Mouse (Mus musculus) kidney, adult 2 months (tissue): Measurements from ENCODE around the gene Tmem131.

Source experiments
- CTCF ChIP-seq: fragments of 200-500 bp; conservative IDR thresholded peaks from 2 replicates; pipeline ENCODE4 v1.5.1; 2011; ENCODE audit warnings: low read depth, mild to moderate bottlenecking, control low read depth, low read length, moderate library complexity, mixed read lengths; ENCODE audit not compliant: insufficient read depth, insufficient read length
- POLR2A ChIP-seq: fragments of 200-500 bp; IDR thresholded peaks from one replicate; pipeline ENCODE4 v1.6.1; 2011; ENCODE audit warnings: low read depth, low read length, control low read depth

- TF ChIP-seq CTCF (no peak), POLR2A (peak; percentile 90)
These were observed 3.7 kb downstream of the Tmem131 start for GRCm38 (mm10) chr1:36939506-36940380.
